Mouse (Mus musculus) spleen, adult 2 months (tissue): Measurements from ENCODE around the gene Atoh7. TPM values are rescaled to one million over a fixed set of nuclear protein-coding genes. Genes with fewer than 3 reads are reported as not detected.

Experiments
- DNase-seq, 2 experiments: peaks; one replicate each; pipeline versions ENCODE4 v3.0.0 to v3.0.0-alpha.2; 2012 to 2021; ENCODE audit warnings: low spot score in 2 of 2, low read depth in 1 of 2
- H3K27ac ChIP-seq: fragments of 200-500 bp; 2 replicates; pipeline ENCODE4 v1.5.1; 2012; ENCODE audit warnings: low read length, inconsistent platforms; ENCODE audit not compliant: insufficient read depth
- H3K27me3 ChIP-seq: fragments of 200-500 bp; 2 replicates; pipeline ENCODE4 v1.6.1; 2012; ENCODE audit warnings: mild to moderate bottlenecking, moderate library complexity, low read length, inconsistent platforms; ENCODE audit not compliant: control insufficient read depth, insufficient read depth
- H3K36me3 ChIP-seq: fragments of 200-500 bp; 2 replicates; pipeline ENCODE4 v1.6.1; 2012; ENCODE audit warnings: mild to moderate bottlenecking, low read length, inconsistent platforms; ENCODE audit not compliant: control insufficient read depth, insufficient read depth
- H3K4me1 ChIP-seq: fragments of 200-500 bp; 2 replicates; pipeline ENCODE4 v1.6.1; 2011; ENCODE audit warnings: inconsistent platforms; ENCODE audit not compliant: control insufficient read depth, insufficient read depth, insufficient read length
- H3K4me3 ChIP-seq: fragments of 200-500 bp; 2 replicates; pipeline ENCODE4 v1.5.1; 2011; ENCODE audit warnings: mild to moderate bottlenecking, inconsistent platforms; ENCODE audit not compliant: insufficient read depth, insufficient read length; ENCODE audit errors: extremely low read depth
- CTCF ChIP-seq: fragments of 200-500 bp; IDR thresholded peaks from 2 replicates; pipeline ENCODE4 v1.5.1; 2011; ENCODE audit warnings: mild to moderate bottlenecking, inconsistent platforms; ENCODE audit not compliant: insufficient read depth, insufficient read length, insufficient replicate concordance; ENCODE audit errors: extremely low read depth
- POLR2A ChIP-seq: fragments of 200-500 bp; IDR thresholded peaks from 2 replicates; pipeline ENCODE4 v1.6.1; 2011; ENCODE audit warnings: low read depth, low read length, inconsistent platforms
- WGBS: fragments of 180-500 bp; shearing (Covaris S2); methylation state at CpG from one replicate; pipeline ENCODE4 v1.1.7; 2018; 5-methylcytosine and 5-hydroxymethylcytosine counted together
- polyA plus RNA-seq: library from polyadenylated mRNA; depleted of rRNA; stranded (reverse); fragments of >200 nt; gene quantifications from 2 replicates; pipeline ENCODE4 v1.2.3, GENCODE M21; 2012

The Atoh7 gene
- polyA plus RNA-seq, 1 experiment = not detected

- no peaks in the 10 kb centered on the region for H3K4me1 ChIP-seq
- DNase-seq = no peak
- no peak for TF ChIP-seq CTCF
- TF ChIP-seq POLR2A = no peak
- H3K4me3 ChIP-seq = no peak overlapping the region
- WGBS = 94% methylated on average over 8 of the region's 8 CpGs
- no peaks in the 10 kb centered on the region for H3K27me3 ChIP-seq
- no peak overlapping the region for H3K27ac ChIP-seq
- no peaks in the 10 kb centered on the region for H3K36me3 ChIP-seq
Measured at GRCm38 (mm10) chr10:63117583-63117982, 18.1 kb downstream of the Atoh7 start.

DNA sequence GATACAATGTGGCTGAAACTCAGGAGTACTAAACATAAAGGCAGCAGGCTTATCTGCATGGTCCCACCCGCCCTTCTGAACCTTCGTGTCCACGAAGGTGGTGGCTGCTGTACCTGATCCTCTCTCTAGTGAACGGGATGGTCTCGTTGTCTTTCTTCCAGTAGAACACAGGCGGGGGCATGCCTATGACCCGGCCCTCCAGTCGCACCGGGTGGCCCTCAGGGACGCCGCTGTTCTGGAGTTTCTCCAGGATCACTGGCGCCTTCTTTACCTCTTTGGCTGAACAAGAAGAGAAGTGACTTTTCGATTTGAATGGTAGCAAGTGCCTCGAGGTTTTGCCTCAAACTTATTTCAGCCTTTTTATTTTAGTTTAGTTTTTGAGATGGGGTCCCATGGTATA is 20.5 kb downstream of the Atoh7 start:
- TF ChIP-seq CTCF (no peak), POLR2A (no peak)
- no peak for DNase-seq
- no peaks in the 10 kb centered on the region for H3K4me1 ChIP-seq
- WGBS = 76% methylated on average over 14 of the region's 14 CpGs
- no peak overlapping the region for H3K27ac ChIP-seq
- no peaks in the 10 kb centered on the region for H3K27me3 ChIP-seq
- no peak overlapping the region for H3K4me3 ChIP-seq
- H3K36me3 ChIP-seq = no peaks in the 10 kb centered on the region

DNA sequence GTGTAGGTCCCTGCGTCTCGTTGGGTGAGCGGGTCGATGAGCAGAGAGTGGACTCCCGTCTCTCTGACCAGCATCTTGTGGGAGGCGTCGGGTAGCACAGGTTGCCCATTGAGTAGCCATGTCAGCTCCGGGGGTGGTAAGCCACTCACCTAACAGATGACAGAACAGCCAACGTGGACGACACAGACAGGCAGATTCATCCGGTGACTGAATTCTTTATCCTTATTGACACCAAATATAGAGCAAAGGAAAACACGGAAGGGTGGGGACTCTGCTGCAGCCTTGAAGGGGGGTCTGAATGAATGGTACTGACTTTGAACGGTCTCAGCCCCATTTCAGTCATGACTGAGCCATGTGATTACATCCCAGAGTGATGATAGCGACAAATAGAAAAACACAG is 22.5 kb downstream of the Atoh7 start:
- 86% methylated on average over 14 of the region's 14 CpGs for WGBS
- no peaks in the 10 kb centered on the region for H3K27me3 ChIP-seq

GRCm38 (mm10) chr10:63122516-63122915 is 23.1 kb downstream of the Atoh7 start:
- no peak overlapping the region for H3K27ac ChIP-seq
- H3K4me1 ChIP-seq = no peaks in the 10 kb centered on the region
- DNase-seq = no peak
- no peaks in the 10 kb centered on the region for H3K27me3 ChIP-seq
- 50% methylated on average over 8 of the region's 8 CpGs for WGBS
- no peaks in the 10 kb centered on the region for H3K36me3 ChIP-seq
- H3K4me3 ChIP-seq = no peak overlapping the region
- TF ChIP-seq CTCF (no peak), POLR2A (no peak)

More for the DNA sequence above, 22.5 kb downstream of the Atoh7 start:
- no peak overlapping the region for H3K27ac ChIP-seq
- H3K36me3 ChIP-seq = no peaks in the 10 kb centered on the region
- no peak for DNase-seq
- no peak for TF ChIP-seq CTCF
- H3K4me3 ChIP-seq = no peak overlapping the region
- no peaks in the 10 kb centered on the region for H3K4me1 ChIP-seq

GRCm38 (mm10) chr10:63123141-63123540 is 23.7 kb downstream of the Atoh7 start:
- WGBS = 61% methylated on average over 8 of the region's 8 CpGs
- no peaks in the 10 kb centered on the region for H3K4me1 ChIP-seq
- H3K27ac ChIP-seq = no peak overlapping the region

GRCm38 (mm10) chr10:63124016-63124415 is 24.6 kb downstream of the Atoh7 start:
- DNase-seq = no peak
- H3K27me3 ChIP-seq = no peaks in the 10 kb centered on the region
- WGBS = 90% methylated on average over 10 of the region's 10 CpGs
- H3K36me3 ChIP-seq = no peaks in the 10 kb centered on the region
- no peaks in the 10 kb centered on the region for H3K4me1 ChIP-seq
- no peak overlapping the region for H3K27ac ChIP-seq
- TF ChIP-seq POLR2A (no peak), CTCF (no peak)
- H3K4me3 ChIP-seq = no peak overlapping the region

More at GRCm38 (mm10) chr10:63123141-63123540, 23.7 kb downstream of the Atoh7 start:
- DNase-seq = no peak
- no peaks in the 10 kb centered on the region for H3K36me3 ChIP-seq
- no peak for TF ChIP-seq POLR2A
- no peak for TF ChIP-seq CTCF
- H3K27me3 ChIP-seq = no peaks in the 10 kb centered on the region
- H3K4me3 ChIP-seq = no peak overlapping the region

GRCm38 (mm10) chr10:63125343-63125742 is 25.9 kb downstream of the Atoh7 start:
- H3K36me3 ChIP-seq = no peaks in the 10 kb centered on the region
- H3K27me3 ChIP-seq = no peaks in the 10 kb centered on the region
- 66% methylated on average over 11 of the region's 11 CpGs for WGBS
- no peaks in the 10 kb centered on the region for H3K4me1 ChIP-seq
- DNase-seq = no peak
- TF ChIP-seq POLR2A (no peak), CTCF (no peak)
- H3K27ac ChIP-seq = no peak overlapping the region
- H3K4me3 ChIP-seq = no peak overlapping the region
